Mouse (Mus musculus) frontal cortex, postnatal 14 days (tissue): ENCODE measurements around the gene Eml6.
A peak's percentile ranks its signal among the peaks of the same experiment; 100 is the strongest.
"Not testable (repeated sequence)": the region's sequence is repeated elsewhere in the genome, so short reads cannot be mapped to it uniquely, and the experiment has no call there.

ENCODE experiments used
- DNase-seq, 2 experiments: peaks; one replicate each; pipeline ENCODE4 v3.0.0; 2022; ENCODE audit warnings: low spot score in 2 of 2

Eml6 gene

GRCm38 (mm10) chr11:30025835-30026472, at the start of gene Eml6:
Eml6 (minus strand) TSS chr11:30026033.
- peak; percentile 94 to 95 for DNase-seq

- no peak for DNase-seq
These were observed 31.5 kb upstream of the Eml6 start for GRCm38 (mm10) chr11:30057299-30057698.

GRCm38 (mm10) chr11:30025144-30025543, 689 bp downstream of the Eml6 start:
- no peak for DNase-seq

- DNase-seq: peak; percentile 28 to 40
These were observed 1.4 kb downstream of the Eml6 start for GRCm38 (mm10) chr11:30024261-30025071.

- no peak for DNase-seq
These were observed 39.6 kb downstream of the Eml6 start for GRCm38 (mm10) chr11:29986257-29986656.

GRCm38 (mm10) chr11:29968874-29969273, 57.0 kb downstream of the Eml6 start:
- DNase-seq: no peak

GRCm38 (mm10) chr11:29959366-29959765, 66.5 kb downstream of the Eml6 start:
- no peak for DNase-seq

- DNase-seq: no peak
These were observed 81.2 kb downstream of the Eml6 start for GRCm38 (mm10) chr11:29944661-29945060.

- DNase-seq: no peak
These were observed 101.5 kb downstream of the Eml6 start for GRCm38 (mm10) chr11:29924332-29924731.

GRCm38 (mm10) chr11:29923851-29924250, 102.0 kb downstream of the Eml6 start:
- DNase-seq: no peak

GRCm38 (mm10) chr11:29913180-29913579, 112.7 kb downstream of the Eml6 start:
- DNase-seq: no peak

- no peak for DNase-seq
These were observed 116.5 kb downstream of the Eml6 start for GRCm38 (mm10) chr11:29909330-29909729.

- DNase-seq: peak in 1 of 2 experiments; percentile 65
These were observed 140.7 kb downstream of the Eml6 start for GRCm38 (mm10) chr11:29885160-29885559.

GRCm38 (mm10) chr11:29884355-29884754, 141.5 kb downstream of the Eml6 start:
- no peak for DNase-seq

GRCm38 (mm10) chr11:29883024-29883423, 142.8 kb downstream of the Eml6 start:
- no peak for DNase-seq

GRCm38 (mm10) chr11:29879641-29880040, 146.2 kb downstream of the Eml6 start:
- DNase-seq: no peak

- DNase-seq: no peak
These were observed 147.9 kb downstream of the Eml6 start for GRCm38 (mm10) chr11:29877981-29878380.

GRCm38 (mm10) chr11:29877280-29877679, 148.6 kb downstream of the Eml6 start:
- no peak for DNase-seq

- DNase-seq: not testable (repeated sequence)
These were observed 151.1 kb downstream of the Eml6 start for GRCm38 (mm10) chr11:29874781-29875180.

- DNase-seq: no peak
These were observed 155.7 kb downstream of the Eml6 start for GRCm38 (mm10) chr11:29870174-29870573.

- no peak for DNase-seq
These were observed 161.6 kb downstream of the Eml6 start for GRCm38 (mm10) chr11:29864269-29864668.

GRCm38 (mm10) chr11:29861750-29862397, 164.0 kb downstream of the Eml6 start:
- no peak for DNase-seq

GRCm38 (mm10) chr11:29861040-29861439, 164.8 kb downstream of the Eml6 start:
- no peak for DNase-seq
